Mouse (Mus musculus) CD4-positive, CD25-positive, alpha-beta regulatory T cell, adult 4 months (primary cell): ENCODE measurements around the gene Tlk2. TPM values are rescaled to one million over a fixed set of nuclear protein-coding genes. Genes with fewer than 3 reads are reported as not detected.

Experiments used
- ATAC-seq: one replicate; pipeline ENCODE4 v1.8.0; 2017
- polyA plus RNA-seq, 2 experiments: library from polyadenylated mRNA; unstranded; fragments of 100-300 nt; shearing (Covaris generic); gene quantifications; one replicate each; pipeline ENCODE4 v1.2.1; 2017

The Tlk2 gene
- polyA plus RNA-seq, 2 experiments from 2014 or later, result 12.6 to 24.4 TPM

- ATAC-seq, result no peak
Measured at GRCm38 (mm10) chr11:105164516-105165510, 13.8 kb upstream of the Tlk2 start.

GRCm38 (mm10) chr11:105166780-105167179 is 11.8 kb upstream of the Tlk2 start:
- ATAC-seq, result no peak

- ATAC-seq, result no peak
Measured at GRCm38 (mm10) chr11:105179523-105179922, 916 bp downstream of the Tlk2 start.

GRCm38 (mm10) chr11:105180471-105181091 is 2.0 kb downstream of the Tlk2 start:
- peak; percentile 29 for ATAC-seq

- ATAC-seq, result peak; percentile 83
Measured at GRCm38 (mm10) chr11:105181126-105181637, 2.6 kb downstream of the Tlk2 start.

- peak; percentile 15 for ATAC-seq
Measured at GRCm38 (mm10) chr11:105181689-105182460, 3.3 kb downstream of the Tlk2 start.

GRCm38 (mm10) chr11:105182461-105182855 is 3.9 kb downstream of the Tlk2 start:
- no peak for ATAC-seq

- ATAC-seq, result no peak
Measured at GRCm38 (mm10) chr11:105184678-105185077, 6.1 kb downstream of the Tlk2 start.

GRCm38 (mm10) chr11:105192186-105192585 is 13.6 kb downstream of the Tlk2 start:
- no peak for ATAC-seq

GRCm38 (mm10) chr11:105196893-105197662 is 18.5 kb downstream of the Tlk2 start:
- no peak for ATAC-seq

GRCm38 (mm10) chr11:105202403-105202802 is 23.8 kb downstream of the Tlk2 start:
- ATAC-seq, result no peak

- no peak for ATAC-seq
Measured at GRCm38 (mm10) chr11:105210007-105210406, 31.4 kb downstream of the Tlk2 start.

GRCm38 (mm10) chr11:105214257-105214656 is 35.6 kb downstream of the Tlk2 start:
- no peak for ATAC-seq

- no peak for ATAC-seq
Measured at GRCm38 (mm10) chr11:105217771-105218170, 39.2 kb downstream of the Tlk2 start.

GRCm38 (mm10) chr11:105234501-105234900 is 55.9 kb downstream of the Tlk2 start:
- no peak for ATAC-seq

- ATAC-seq, result no peak
Measured at GRCm38 (mm10) chr11:105240991-105241390, 62.4 kb downstream of the Tlk2 start.

GRCm38 (mm10) chr11:105246369-105246768 is 67.8 kb downstream of the Tlk2 start:
- ATAC-seq, result no peak

- no peak for ATAC-seq
Measured at GRCm38 (mm10) chr11:105246785-105247184, 68.2 kb downstream of the Tlk2 start.

GRCm38 (mm10) chr11:105247321-105247720 is 68.7 kb downstream of the Tlk2 start:
- no peak for ATAC-seq

GRCm38 (mm10) chr11:105259733-105260132 is 81.1 kb downstream of the Tlk2 start:
- no peak for ATAC-seq

GRCm38 (mm10) chr11:105261116-105261515 is 82.5 kb downstream of the Tlk2 start:
- no peak for ATAC-seq
